Mouse (Mus musculus) ES-Bruce4 (cell line): ENCODE data around the gene Plpp7. TPM values are rescaled to one million over a fixed set of nuclear protein-coding genes. Genes with fewer than 3 reads are reported as not detected.

Experiments
- H3K27ac ChIP-seq: 2 replicates; pipeline ENCODE4 v1.5.1; 2012; ENCODE audit warnings: low read length, inconsistent platforms; ENCODE audit not compliant: insufficient read depth
- H3K27me3 ChIP-seq: 2 replicates; pipeline ENCODE4 v1.6.1; 2012; ENCODE audit warnings: mild to moderate bottlenecking, low read length, inconsistent platforms; ENCODE audit not compliant: control insufficient read depth, poor library complexity, insufficient read depth, severe bottlenecking
- H3K36me3 ChIP-seq: 2 replicates; pipeline ENCODE4 v1.6.1; 2012; ENCODE audit warnings: inconsistent platforms, mild to moderate bottlenecking, low read length, moderate library complexity; ENCODE audit not compliant: control insufficient read depth, poor library complexity, insufficient read depth, severe bottlenecking
- H3K4me1 ChIP-seq: one replicate; pipeline ENCODE4 v1.8.1; 2011; ENCODE audit warnings: low read length; ENCODE audit not compliant: control insufficient read depth, insufficient read depth
- H3K4me3 ChIP-seq: 2 replicates; pipeline ENCODE4 v1.5.1; 2011; ENCODE audit warnings: low read depth, mild to moderate bottlenecking, low read length
- H3K9ac ChIP-seq: 2 replicates; pipeline ENCODE4 v1.6.1; 2012; ENCODE audit warnings: low read depth, mild to moderate bottlenecking, inconsistent platforms; ENCODE audit not compliant: poor library complexity, severe bottlenecking
- H3K9me3 ChIP-seq: replicated peaks from 2 replicates; pipeline ENCODE4 v1.6.1; 2012; ENCODE audit warnings: mild to moderate bottlenecking, low read length, inconsistent platforms; ENCODE audit not compliant: control insufficient read depth, poor library complexity, insufficient read depth, severe bottlenecking
- CTCF ChIP-seq: IDR thresholded peaks from one replicate; pipeline ENCODE4 v1.8.1; 2011; ENCODE audit warnings: low read depth, low read length
- EP300 ChIP-seq: IDR thresholded peaks from 2 replicates; pipeline ENCODE4 v1.6.1; 2011; ENCODE audit warnings: low read depth, low read length; ENCODE audit not compliant: insufficient read depth
- POLR2A ChIP-seq: IDR thresholded peaks from one replicate; pipeline ENCODE4 v1.8.1; 2011; ENCODE audit warnings: low read length; ENCODE audit not compliant: insufficient read depth
- polyA plus RNA-seq: library from polyadenylated mRNA; stranded (reverse); fragments of >200 nt; gene quantifications from 2 replicates; pipeline ENCODE4 v1.2.4, GENCODE M21; 2011; ENCODE audit warnings: low read depth; ENCODE audit not compliant: missing spikeins, insufficient read depth, insufficient read length

Gene Plpp7
- polyA plus RNA-seq, 1 experiment, result 1.2 TPM

- Histone ChIP-seq H3K9ac (peak within 1 kb of the TSS; percentile 100), H3K27ac (peak within 1 kb of the TSS; percentile 5), H3K27me3 (no peaks in the 10 kb centered on the region), H3K9me3 (no peaks in the 10 kb centered on the region), H3K4me3 (peak within 1 kb of the TSS; percentile 78), H3K4me1 (peaks cover 7% of the 10 kb centered on the region), H3K36me3 (no peaks in the 10 kb centered on the region)
- TF ChIP-seq EP300 (no peak), CTCF (no peak), POLR2A (no peak)
Measured at GRCm38 (mm10) chr2:32150924-32151659, 55.8 kb downstream of the Plpp7 start, which contains the start of gene Prrc2b. Gene Prrc2b, plus strand, starts transcription at chr2:32151082.

GRCm38 (mm10) chr2:32151660-32152366, 56.5 kb downstream of the Plpp7 start:
- TF ChIP-seq POLR2A (no peak), EP300 (no peak), CTCF (no peak)
- Histone ChIP-seq H3K4me1 (peaks cover 7% of the 10 kb centered on the region), H3K27ac (peak overlapping the region; percentile 5), H3K4me3 (peak overlapping the region; percentile 78), H3K9ac (peak overlapping the region; percentile 100), H3K36me3 (no peaks in the 10 kb centered on the region), H3K9me3 (no peaks in the 10 kb centered on the region), H3K27me3 (no peaks in the 10 kb centered on the region)

- no peak for TF ChIP-seq CTCF
- no peak for TF ChIP-seq EP300
- no peak for TF ChIP-seq POLR2A
- peak overlapping the region; percentile 78 for H3K4me3 ChIP-seq
- H3K27ac ChIP-seq, result peak overlapping the region; percentile 78
- no peaks in the 10 kb centered on the region for H3K27me3 ChIP-seq
- peaks cover 7% of the 10 kb centered on the region for H3K4me1 ChIP-seq
- peak overlapping the region; percentile 100 for H3K9ac ChIP-seq
- no peaks in the 10 kb centered on the region for H3K9me3 ChIP-seq
- H3K36me3 ChIP-seq, result no peaks in the 10 kb centered on the region
Measured at GRCm38 (mm10) chr2:32152367-32153034, 57.2 kb downstream of the Plpp7 start.

- H3K4me3 ChIP-seq, result peak overlapping the region; percentile 78
- no peaks in the 10 kb centered on the region for H3K27me3 ChIP-seq
- no peaks in the 10 kb centered on the region for H3K36me3 ChIP-seq
- H3K4me1 ChIP-seq, result peaks cover 7% of the 10 kb centered on the region
- peak overlapping the region; percentile 78 for H3K27ac ChIP-seq
- TF ChIP-seq POLR2A (no peak), EP300 (no peak), CTCF (no peak)
- H3K9ac ChIP-seq, result peak overlapping the region; percentile 100
- H3K9me3 ChIP-seq, result no peaks in the 10 kb centered on the region
Measured at GRCm38 (mm10) chr2:32153041-32153790, 57.9 kb downstream of the Plpp7 start.

- peaks cover 9% of the 10 kb centered on the region for H3K4me1 ChIP-seq
- H3K36me3 ChIP-seq, result no peaks in the 10 kb centered on the region
- no peaks in the 10 kb centered on the region for H3K9me3 ChIP-seq
- 0 out of 2 replicates have a peak overlapping the region, but pooled peaks have one; percentile 11 for H3K4me3 ChIP-seq
- H3K27ac ChIP-seq, result peak overlapping the region; percentile 45
- H3K9ac ChIP-seq, result peak overlapping the region; percentile 100
- TF ChIP-seq EP300 (no peak), CTCF (no peak), POLR2A (no peak)
- H3K27me3 ChIP-seq, result no peaks in the 10 kb centered on the region
Measured at GRCm38 (mm10) chr2:32153791-32154119, 58.4 kb downstream of the Plpp7 start.
